Mouse (Mus musculus): ENCODE measurements around the gene Exph5. TPM values are rescaled to one million over a fixed set of nuclear protein-coding genes. Genes with fewer than 3 reads are reported as not detected.

The Exph5 gene
- polyA plus RNA-seq, 1 experiment from 2014 or later = 0.51 TPM

GRCm38 (mm10) chr9:53409427-53409826 is 108.0 kb downstream of the Exph5 start:
- ATAC-seq (ENCODE audit: extremely low read depth, insufficient number of reproducible peaks, low FRiP score, low TSS enrichment) = no peak
- no peak overlapping the region for H3K4me2 ChIP-seq
- H3K9me3 ChIP-seq = no peaks in the 10 kb centered on the region
- WGBS = 74% methylated on average over 3 of the region's 3 CpGs
- H3K36me3 ChIP-seq = no peaks in the 10 kb centered on the region
- no peak overlapping the region for H3K4me3 ChIP-seq
- H3K27me3 ChIP-seq (replicated peaks) = no peaks in the 10 kb centered on the region
- H3K27ac ChIP-seq (replicated peaks) = no peak overlapping the region
- H3K9ac ChIP-seq = no peak overlapping the region
- peaks cover 19% of the 10 kb centered on the region for H3K4me1 ChIP-seq

DNA sequence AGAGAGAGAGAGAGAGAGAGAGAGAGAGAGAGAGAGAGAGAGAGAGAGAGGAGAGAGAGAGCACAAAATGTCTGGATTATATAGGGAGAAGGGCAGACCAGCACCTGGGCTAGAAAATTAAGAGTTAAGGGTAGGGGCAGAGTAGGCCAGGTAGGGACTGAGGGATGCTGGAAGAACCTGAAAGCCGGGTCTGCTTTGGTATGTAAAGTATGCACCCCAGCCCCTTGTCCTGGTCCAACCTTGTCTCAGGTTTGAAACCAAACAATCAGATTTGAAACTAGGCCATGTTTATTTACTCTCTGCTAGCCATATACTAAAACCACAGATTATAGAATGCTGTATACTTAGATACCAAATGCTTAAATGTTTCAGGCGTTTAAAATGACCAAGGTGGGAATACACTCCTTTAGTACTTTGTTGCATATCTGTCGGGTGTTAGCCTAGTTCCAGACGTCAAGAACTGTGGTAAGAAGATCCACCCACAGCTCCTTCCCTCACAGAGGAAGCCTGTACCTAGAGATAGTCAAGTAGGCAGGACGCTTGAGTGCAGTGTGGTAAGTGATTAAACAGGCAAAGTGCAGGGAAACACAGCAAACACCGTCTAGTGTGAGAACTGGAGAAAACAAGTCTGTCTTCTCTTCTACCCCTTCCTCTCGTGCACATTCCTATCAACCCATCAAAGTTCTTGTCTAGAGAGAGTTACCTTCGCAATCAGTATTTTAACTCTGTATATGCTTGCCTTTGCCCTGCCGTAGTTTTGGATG is 120.8 kb downstream of the Exph5 start:
- no peak overlapping the region for H3K9ac ChIP-seq
- no peak overlapping the region for H3K27ac ChIP-seq (replicated peaks)
- H3K4me2 ChIP-seq = no peak overlapping the region
- no peaks in the 10 kb centered on the region for H3K4me1 ChIP-seq
- H3K4me3 ChIP-seq = no peak overlapping the region
- H3K9me3 ChIP-seq = no peaks in the 10 kb centered on the region
- H3K36me3 ChIP-seq = no peaks in the 10 kb centered on the region
- no peaks in the 10 kb centered on the region for H3K27me3 ChIP-seq (replicated peaks)
- no peak for ATAC-seq (ENCODE audit: extremely low read depth, insufficient number of reproducible peaks, low FRiP score, low TSS enrichment)
- 45% methylated on average over 9 of the region's 9 CpGs for WGBS

DNA sequence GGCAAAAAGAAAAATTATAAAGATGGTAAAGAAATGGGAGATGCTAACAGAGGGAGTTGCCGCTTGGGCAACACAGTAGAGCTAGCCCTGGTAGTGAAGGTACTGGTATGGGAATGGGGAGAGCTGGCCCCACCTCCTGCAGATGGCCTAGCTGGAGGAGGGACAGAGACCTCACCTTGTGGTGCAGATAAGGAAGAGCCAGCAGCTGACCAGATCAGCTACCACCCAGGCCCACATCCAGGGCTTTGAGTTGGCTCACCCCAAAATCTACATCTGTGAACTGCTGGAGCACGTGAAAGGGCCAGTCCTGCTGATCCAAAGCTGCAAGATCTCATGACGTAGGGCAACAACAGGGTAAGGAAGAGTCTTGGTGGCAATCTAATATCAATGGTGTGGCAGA is 125.3 kb downstream of the Exph5 start:
- WGBS = 77% methylated on average over 3 of the region's 3 CpGs
- no peak for ATAC-seq (ENCODE audit: extremely low read depth, insufficient number of reproducible peaks, low FRiP score, low TSS enrichment)

More for the DNA sequence above, 125.3 kb downstream of the Exph5 start:
- H3K27me3 ChIP-seq (replicated peaks) = no peaks in the 10 kb centered on the region
- H3K9me3 ChIP-seq = no peaks in the 10 kb centered on the region
- no peaks in the 10 kb centered on the region for H3K36me3 ChIP-seq
- H3K9ac ChIP-seq = no peak overlapping the region
- no peak overlapping the region for H3K27ac ChIP-seq (replicated peaks)
- no peak overlapping the region for H3K4me2 ChIP-seq
- no peak overlapping the region for H3K4me3 ChIP-seq
- no peaks in the 10 kb centered on the region for H3K4me1 ChIP-seq

Small RNA genes lying within 50 kb of the gene (microRNA-seq; reads per million reads assigned to microRNA genes)
- not detected for gene Mir130c

Other genes starting within 250 kb of the Exph5 start
- gene Ddx10, start 53.6 kb upstream of the Exph5 start, polyA plus RNA-seq (2015; fragmentation: Nextera tagmentation; extraction: Ambion mirVana) = 16.9 and 17.0 TPM in 2 replicates
- 21.0 and 21.6 TPM in 2 replicates for gene Kdelc2, start 82.4 kb downstream of the Exph5 start, polyA plus RNA-seq (2015; fragmentation: Nextera tagmentation; extraction: Ambion mirVana)
- 0.36 and 0.41 TPM in 2 replicates for gene 4930550C14Rik, start 100.7 kb downstream of the Exph5 start, polyA plus RNA-seq (2015; fragmentation: Nextera tagmentation; extraction: Ambion mirVana)
- gene Atm, start 235.1 kb downstream of the Exph5 start, polyA plus RNA-seq (2015; fragmentation: Nextera tagmentation; extraction: Ambion mirVana) = 6.0 and 7.8 TPM in 2 replicates
- 11.9 and 12.4 TPM in 2 replicates for gene Npat, start 235.4 kb downstream of the Exph5 start, polyA plus RNA-seq (2015; fragmentation: Nextera tagmentation; extraction: Ambion mirVana)

Measured in heart, embryonic 13.5 days (tissue).